Mouse (Mus musculus) subcutaneous adipose tissue, adult 2 months (tissue): ENCODE measurements around the gene Gm20820. TPM values are rescaled to one million over a fixed set of nuclear protein-coding genes. Genes with fewer than 3 reads are reported as not detected.

Source experiments
- polyA plus RNA-seq: library from polyadenylated mRNA; depleted of rRNA; stranded (reverse); fragments of >200 nt; gene quantifications from 2 replicates; pipeline ENCODE4 v1.2.3, GENCODE M21; 2012; ENCODE audit warnings: low replicate concordance; rRNA removed

Gene Gm20820
- not detected in 2 replicates for polyA plus RNA-seq

DNA sequence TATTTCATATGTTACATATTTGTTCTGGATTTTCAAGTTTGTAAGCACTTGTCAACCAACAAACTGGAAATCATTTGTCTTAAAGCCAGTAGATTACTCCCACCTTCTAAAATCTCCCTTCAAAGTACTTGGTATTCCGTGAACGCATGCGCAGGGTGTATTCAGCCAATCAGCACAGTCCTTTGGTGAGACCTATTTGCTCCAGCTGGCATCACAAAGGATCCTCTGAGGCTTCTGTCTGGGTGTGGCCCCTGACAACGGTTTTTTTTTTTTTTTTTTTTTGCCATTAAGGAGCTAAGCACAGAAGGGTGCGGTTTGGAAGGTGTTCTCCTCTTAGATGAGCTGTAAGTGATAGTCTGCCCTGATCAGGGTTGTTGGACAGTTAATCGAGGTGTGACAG lies at the start of gene Gm20820:
TSS of gene Gm20820 (plus strand) at position 301 of the 400 bp plus-strand sequence.

